Mouse (Mus musculus): ENCODE measurements at regions not wholly inside any gene's neighbourhood (a gene's known extent, or its start where the extent isn't known, plus 50 kb on each side); places are given as distances from the start of the nearest gene placed in this dataset.

DNA sequence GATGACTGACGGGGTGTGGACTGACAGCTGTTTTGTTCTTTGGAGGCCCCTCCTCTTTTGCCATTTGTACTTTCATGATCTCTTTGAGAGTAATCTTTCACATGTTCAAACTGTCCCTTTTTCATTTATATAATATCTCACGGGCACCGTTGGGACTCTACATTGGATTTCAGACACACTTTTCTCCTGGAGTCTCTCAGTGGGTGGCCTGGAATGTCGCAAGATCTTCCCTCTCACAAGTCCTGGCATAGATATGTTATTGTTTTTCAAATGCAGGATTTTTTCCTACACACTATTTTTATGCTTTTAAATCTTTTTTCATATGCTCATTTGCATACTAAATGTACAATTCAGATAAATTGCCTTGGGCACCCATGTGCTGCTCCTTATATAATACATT lies 71.1 kb upstream of the Oxgr1 start:
- TF ChIP-seq GATA2 (IDR thresholded peaks at IDR 0.05; ENCODE audit: borderline replicate concordance, low read depth, low read length) (no peak), CTCF (IDR thresholded peaks at IDR 0.05; ENCODE audit: low read depth, low read length) (no peak), POLR2AphosphoS5 (IDR thresholded peaks at IDR 0.05; ENCODE audit: insufficient replicate concordance, low read depth, low read length) (no peak), TAL1 (conservative IDR thresholded peaks at IDR 0.05; ENCODE audit: low read depth, low read length) (no peak)

Measured in G1E (cell line).